Mouse (Mus musculus): ENCODE data around the gene Pde3a.

DNA sequence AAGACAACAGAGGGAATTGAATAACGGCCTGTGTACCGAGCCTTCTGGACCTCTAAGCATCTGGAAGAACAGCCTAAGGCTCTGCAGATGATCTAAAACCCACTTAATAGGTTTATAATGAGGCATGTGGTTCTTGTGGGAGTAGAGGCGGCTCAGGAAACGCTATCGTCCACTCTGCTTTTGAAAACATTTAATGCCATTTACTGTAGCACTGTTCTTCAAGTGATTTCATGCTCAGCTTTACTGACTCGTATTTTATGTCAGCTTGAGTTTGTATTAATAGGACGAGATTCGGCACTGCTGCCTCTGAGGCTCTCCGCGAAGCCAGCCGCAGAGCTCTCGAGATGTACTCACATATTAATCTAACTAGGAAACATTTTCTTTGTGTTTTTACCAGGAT lies 131.9 kb downstream of the Pde3a start:
- no peak for TF ChIP-seq CTCF (IDR thresholded peaks at IDR 0.05; ENCODE audit: low read depth)
- TF ChIP-seq EP300 (optimal IDR thresholded peaks at IDR 0.05), result no peak

Measured in stomach, postnatal 0 days (tissue).